Mouse (Mus musculus) layer of hippocampus, adult 2 months (tissue): ENCODE results near the gene Acer2. TPM values are rescaled to one million over a fixed set of nuclear protein-coding genes. Genes with fewer than 3 reads are reported as not detected.
"Not testable (repeated sequence)": the region's sequence is repeated elsewhere in the genome, so short reads cannot be mapped to it uniquely, and the experiment has no call there.

ENCODE experiments used
- DNase-seq, 2 experiments: peaks; one replicate each; pipeline ENCODE4 v3.0.0; 2022; ENCODE audit warnings: low spot score in 2 of 2
- H3K27ac ChIP-seq: fragments of 200-600 bp; 2 replicates; pipeline ENCODE4 v1.8.1; 2022
- H3K4me3 ChIP-seq: fragments of 200-600 bp; 2 replicates; pipeline ENCODE4 v1.8.1; 2022; ENCODE audit warnings: mild to moderate bottlenecking
- CTCF ChIP-seq: fragments of 200-600 bp; conservative IDR thresholded peaks from 2 replicates; pipeline ENCODE4 v1.8.1; 2022; ENCODE audit warnings: antibody characterized with exemption, mild to moderate bottlenecking, moderate library complexity
- long read RNA-seq, 2 experiments: library from polyadenylated mRNA; stranded (forward); transcript quantifications; one replicate each; pipeline ENCODE4 v2.0.0; 2021; ENCODE audit warnings: borderline mapping rate in 2 of 2
- total RNA-seq, 2 experiments: library from RNA; stranded (reverse); gene quantifications; 2 replicates each; pipeline ENCODE4 v1.2.3; 2021

Gene Acer2
- 1 to 10 TPM; 5.1 TPM for total RNA-seq
- long read RNA-seq, experiment 1, full-length matches to known transcripts = 4 of 5 reads
- long read RNA-seq, experiment 1, partial matches to known transcripts = 1 of 5 reads
- long read RNA-seq, experiment 1, other reads (novel, unspliced or antisense) = 0 of 5 reads
- long read RNA-seq, experiment 2, full-length matches to known transcripts = 2 of 5 reads
- long read RNA-seq, experiment 2, partial matches to known transcripts = 3 of 5 reads
- long read RNA-seq, experiment 2, other reads (novel, unspliced or antisense) = 0 of 5 reads

DNA sequence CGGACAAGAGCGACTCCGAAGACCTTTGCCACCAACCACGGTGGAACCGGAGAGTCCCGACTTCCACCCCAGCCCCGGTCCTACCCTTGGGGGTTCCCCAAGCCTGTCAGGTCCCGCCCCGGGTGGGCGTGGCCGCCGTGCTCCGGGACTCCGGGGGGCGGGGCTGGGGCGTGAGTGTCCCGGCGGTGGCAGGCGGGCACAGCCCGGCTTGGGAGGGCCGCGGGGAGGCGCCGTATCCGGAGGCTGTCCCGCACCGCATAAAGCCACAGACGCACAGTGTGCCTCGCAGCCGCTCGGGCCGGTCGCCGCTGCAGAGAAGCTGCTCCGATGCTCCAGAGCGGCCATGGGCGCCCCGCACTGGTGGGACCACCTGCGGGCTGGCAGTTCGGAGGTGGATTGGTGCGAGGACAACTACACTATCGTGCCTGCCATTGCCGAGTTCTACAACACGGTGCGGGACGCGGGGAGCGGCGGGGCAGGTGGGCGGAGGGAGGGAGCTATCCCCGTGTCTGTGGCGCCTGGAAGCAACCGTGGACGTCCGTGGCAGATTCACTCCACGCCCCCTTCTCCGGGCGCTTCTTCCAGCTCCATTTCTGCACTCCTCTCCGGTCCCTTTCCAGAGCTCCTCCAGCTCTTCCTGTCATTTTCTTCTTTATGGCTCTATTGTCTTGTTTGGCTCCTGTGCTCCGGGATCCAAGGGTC is at the start of gene Acer2:
TSS of gene Acer2 (plus strand) at position 251 of the 702 bp plus-strand sequence.
- TF ChIP-seq CTCF = peak; percentile 52
- DNase-seq = peak; percentile 74 to 76
- peak within 1 kb of the TSS; percentile 78 for H3K4me3 ChIP-seq
- H3K27ac ChIP-seq = peak within 1 kb of the TSS; percentile 70

DNA sequence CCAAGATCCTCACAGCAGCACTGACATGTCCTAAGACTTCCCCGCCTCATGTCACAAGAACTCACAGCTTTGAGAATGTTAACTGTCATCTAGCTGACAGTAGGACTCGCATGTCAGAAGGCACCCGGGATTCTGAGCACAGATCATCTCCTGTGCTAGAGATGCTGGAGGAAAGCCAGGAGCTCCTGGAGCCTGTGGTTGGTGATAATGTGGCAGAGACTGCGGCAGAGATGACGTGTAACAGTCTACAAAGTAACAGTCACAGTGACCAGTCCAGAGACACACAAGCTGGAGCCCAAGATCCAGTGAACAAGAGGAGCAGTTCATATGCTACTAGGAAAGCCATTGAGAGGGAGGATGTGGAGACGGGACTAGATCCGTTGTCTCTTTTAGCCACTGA is 49.1 kb upstream of the Acer2 start:
- no peak for DNase-seq

DNA sequence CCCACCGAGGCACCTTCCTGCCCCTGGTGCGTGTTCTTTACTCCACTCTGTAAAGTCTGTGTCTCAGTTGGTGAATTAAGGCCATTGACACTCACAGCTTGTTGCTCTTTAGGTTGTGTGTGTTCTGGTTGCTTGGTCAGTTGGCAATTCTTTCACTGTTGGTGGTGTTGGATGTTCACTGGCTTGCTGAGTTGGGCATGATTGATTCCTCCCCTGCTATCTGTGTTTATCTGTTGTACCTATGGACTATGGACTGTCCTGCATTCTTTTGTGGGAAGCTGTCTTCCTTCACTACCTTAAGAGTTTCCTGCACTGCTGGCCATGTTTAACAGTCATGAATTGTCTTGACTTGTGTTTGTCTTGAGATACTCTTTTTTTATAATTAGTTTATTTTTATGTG is 42.3 kb upstream of the Acer2 start:
- DNase-seq = no peak

More for the DNA sequence above, 49.1 kb upstream of the Acer2 start:
- H3K27ac ChIP-seq = no peak overlapping the region
- H3K4me3 ChIP-seq = no peak overlapping the region
- no peak for TF ChIP-seq CTCF

DNA sequence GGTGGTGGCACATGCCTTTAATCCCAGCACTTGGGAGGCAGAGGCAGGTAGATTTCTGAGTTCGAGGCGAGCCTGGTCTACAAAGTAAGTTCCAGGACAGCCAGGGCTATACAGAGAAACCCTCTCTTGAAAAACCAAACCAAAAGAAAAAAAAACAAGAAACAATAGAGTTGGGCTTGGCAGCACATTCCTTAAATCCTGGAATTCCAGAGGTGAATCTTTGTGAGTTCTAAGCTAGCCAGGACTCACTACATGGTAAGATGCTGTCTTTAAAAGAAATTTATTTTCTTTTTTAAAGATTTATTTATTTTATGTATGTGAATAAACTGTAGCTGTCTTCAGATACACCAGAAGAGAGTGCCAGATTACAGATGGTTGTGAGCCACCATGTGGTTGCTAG is 33.1 kb upstream of the Acer2 start:
- DNase-seq, H3K4me3 ChIP-seq, H3K27ac ChIP-seq: not testable (repeated sequence)

More for the DNA sequence above, 42.3 kb upstream of the Acer2 start:
- no peak for TF ChIP-seq CTCF
- Histone ChIP-seq H3K4me3 (no peak overlapping the region), H3K27ac (no peak overlapping the region)

DNA sequence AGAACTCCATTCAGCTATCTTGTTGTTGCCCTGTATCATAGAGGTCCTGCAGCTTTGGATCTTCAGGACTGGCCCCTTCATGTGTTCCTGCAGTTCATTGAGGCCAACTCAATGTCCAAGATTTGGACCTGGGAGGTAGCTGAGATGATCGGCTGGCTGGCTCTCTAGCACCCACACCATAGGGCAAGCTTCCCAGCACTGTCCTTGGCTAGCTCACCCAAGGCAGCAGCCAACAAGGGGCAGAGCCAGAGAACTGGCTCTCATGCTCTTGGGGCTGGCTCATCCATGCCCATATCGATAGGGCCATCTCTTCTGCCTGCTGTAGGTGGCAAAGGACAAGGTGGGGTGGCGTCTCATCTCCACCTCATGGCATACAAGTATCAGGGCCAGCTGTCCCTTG is 28.8 kb upstream of the Acer2 start:
- no peak for TF ChIP-seq CTCF
- no peak overlapping the region for H3K4me3 ChIP-seq
- H3K27ac ChIP-seq = no peak overlapping the region
- DNase-seq = peak in 1 of 2 experiments; percentile 7

DNA sequence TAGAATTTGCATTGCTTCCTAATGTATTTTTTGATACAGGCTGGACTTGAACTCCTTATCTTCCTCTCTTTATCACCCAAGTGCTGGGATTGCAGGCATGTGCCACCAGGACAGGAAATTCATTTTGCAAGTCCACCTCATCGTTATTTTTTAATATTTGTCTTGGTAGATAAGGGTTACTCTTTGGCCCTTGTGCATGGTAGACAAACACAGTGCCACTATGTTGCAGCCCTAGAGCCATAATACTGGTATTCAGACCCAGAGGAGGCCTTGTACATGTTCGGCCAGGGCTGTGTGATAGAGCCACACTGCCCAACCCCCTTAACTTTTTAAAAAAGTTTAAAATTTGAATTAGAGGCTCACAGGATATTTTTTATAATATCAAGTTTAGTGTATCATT is 26.9 kb upstream of the Acer2 start:
- no peak for TF ChIP-seq CTCF
- Histone ChIP-seq H3K4me3 (no peak overlapping the region), H3K27ac (no peak overlapping the region)
- DNase-seq = no peak

DNA sequence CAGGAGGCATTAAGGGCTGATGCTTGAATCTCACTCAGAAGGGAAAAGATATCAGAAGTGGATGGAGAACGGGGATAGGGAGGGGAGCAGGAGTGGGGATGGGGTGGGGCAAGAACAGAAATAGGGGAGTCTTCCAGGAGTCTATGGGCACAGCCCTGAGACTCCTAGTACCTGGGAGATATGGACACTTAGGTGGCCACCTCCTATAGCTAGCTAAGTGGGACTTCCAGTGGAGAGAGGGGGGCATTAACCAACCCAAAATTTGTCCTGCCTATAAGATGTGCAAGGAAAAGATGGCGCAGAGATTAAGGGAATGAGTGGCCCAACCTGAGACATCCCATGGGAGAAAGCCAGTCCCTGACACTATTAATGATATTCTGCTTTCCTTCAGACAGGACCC is 22.9 kb upstream of the Acer2 start:
- DNase-seq = peak in 1 of 2 experiments; percentile 2
- TF ChIP-seq CTCF = no peak
- Histone ChIP-seq H3K4me3 (no peak overlapping the region), H3K27ac (no peak overlapping the region)

DNA sequence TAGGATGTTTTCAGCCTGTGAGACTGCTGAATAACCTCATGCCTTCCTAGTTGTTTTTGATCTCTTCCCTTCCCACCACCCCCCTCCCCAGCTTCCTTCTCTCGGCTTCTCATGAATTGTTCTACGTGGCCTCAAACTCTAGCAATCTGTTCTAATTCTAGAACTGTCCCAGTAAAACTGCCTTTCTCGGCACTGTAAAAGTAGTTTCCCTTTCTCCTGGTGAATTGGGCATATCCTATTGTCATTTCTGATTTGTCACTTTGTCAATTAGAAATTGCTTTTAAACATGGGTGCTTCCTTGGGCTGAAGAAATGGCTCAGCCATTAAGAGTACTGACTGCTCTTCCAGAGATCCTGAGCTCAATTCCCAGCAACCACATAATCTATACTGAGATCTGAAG is 22.2 kb upstream of the Acer2 start:
- no peak for DNase-seq
- Histone ChIP-seq H3K27ac (no peak overlapping the region), H3K4me3 (no peak overlapping the region)
- TF ChIP-seq CTCF = no peak

DNA sequence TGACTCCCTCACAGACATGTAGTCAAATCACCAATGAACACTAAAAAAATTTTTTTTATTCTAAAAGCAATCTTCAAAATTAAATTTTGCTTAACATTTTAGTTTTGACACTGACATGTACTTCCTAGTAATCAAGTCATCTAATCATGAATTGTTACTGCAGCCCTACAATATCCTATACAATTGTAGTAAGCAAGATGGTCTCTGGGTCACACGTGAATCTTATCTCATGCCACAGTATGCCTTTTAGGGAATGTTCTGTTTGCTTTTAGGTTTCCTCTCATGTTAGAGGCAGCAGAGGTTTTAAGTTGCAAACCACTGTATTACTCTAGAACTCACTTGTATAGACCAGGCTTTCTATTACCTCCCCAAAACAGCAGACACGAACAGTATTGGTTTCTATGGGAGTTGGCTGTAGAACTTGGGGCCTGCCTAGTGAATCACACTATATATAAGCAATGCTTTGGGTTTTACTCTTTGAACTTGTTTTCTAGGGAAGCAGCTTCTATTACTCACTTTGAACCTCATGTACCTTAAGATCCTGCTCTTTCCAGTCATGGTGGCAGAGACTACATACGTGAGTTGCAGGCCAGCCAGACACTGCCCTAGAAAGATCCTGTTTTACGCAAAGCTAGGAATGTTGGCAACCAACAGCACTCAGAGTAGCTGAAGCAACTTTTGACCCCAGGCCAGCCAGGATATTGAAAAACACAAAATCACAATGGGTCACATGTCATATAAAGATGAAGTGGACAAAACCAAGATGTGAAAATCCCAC is 21.2 kb upstream of the Acer2 start:
- Histone ChIP-seq H3K27ac (no peak overlapping the region), H3K4me3 (no peak overlapping the region)
- no peak for TF ChIP-seq CTCF
- no peak for DNase-seq

DNA sequence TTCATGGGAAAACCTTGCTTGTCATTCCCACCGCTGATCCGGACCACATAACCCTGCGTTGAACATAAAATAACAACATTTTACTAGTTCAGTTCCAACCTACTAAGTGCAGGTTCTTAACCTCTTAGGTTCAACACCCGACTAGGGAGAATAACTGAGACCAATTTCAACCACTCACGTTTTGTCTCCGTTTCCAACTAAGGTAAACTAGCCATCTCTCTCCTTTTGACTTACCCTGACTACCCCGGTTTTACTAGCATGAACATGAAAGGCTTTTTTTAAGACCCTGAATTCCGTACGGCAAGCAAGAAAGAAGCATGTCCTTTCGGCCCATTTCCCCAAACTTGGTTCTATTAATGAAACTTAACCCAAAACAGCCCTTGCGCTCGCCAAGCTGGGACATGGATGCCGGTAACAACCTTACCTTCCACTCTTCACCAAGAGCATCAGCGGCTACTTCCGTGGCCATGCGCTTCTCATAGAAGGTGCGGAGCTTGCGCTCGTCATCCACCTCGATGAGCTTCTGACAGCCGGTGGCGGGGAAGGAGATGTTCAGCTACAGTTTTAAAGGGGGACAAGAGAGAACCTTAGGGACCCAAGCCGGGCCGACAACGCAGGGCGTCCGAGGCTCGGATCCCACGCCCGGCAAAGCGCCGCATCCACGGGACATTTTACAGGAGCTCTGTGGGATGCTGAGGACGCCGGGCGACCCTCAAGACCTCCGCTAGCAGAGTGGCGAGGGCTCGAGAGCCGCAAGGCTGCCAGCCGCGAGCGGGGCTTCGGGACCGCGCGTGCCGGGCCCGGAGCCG is 17.7 kb upstream of the Acer2 start:
- no peak for TF ChIP-seq CTCF
- peak overlapping the region; percentile 98 for H3K27ac ChIP-seq
- DNase-seq = no peak
- peak overlapping the region; percentile 74 for H3K4me3 ChIP-seq

DNA sequence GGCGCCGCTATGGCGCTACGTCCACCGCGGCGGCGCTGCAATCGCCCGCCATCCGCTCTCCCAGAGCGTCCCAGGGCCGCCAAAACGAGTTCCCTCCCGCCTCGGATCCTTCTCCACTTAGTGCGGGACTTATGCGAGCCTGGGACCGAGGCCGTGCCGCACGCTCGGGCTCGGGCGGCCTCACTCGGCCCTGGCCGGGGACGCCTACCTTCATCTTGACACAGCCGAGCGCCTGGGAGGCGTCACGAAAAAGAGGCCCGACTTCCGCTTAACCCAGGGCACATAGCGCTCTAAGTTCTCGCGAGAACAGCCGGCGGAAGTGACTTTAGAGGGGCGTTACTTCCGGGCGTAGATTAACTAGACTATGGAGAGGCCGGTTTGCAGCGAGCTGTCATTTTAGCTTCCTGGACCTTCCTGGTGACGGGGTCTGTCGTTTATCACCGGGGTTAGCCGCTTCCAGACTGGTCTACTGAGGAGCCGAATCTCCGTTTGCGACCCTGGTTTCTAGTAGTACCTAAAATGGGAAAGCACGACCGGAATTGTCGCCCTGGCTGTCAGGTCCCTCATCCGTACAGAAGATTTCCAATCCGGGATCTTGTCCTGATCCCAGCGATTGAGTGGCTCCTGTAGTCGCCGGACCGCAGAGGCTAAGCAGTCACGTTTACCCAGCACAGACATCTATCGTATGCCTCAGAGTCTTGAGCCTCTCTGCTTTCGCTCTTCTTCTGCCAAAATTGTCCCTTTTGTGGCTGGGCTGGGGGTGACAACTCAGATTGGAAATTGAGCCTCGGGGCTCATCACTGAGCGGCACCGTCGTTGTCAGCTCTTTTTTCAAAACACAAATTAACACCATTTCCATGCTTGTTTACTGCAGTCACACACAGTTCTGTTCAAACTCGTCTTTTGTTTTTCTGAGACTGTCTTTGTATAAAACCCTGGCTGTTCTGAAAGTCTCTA is 16.8 kb upstream of the Acer2 start, which contains the start of gene Rps6:
TSS of gene Rps6 (minus strand) at position 300 of the 957 bp plus-strand sequence.
- peak; percentile 95 to 97 for DNase-seq
- Histone ChIP-seq H3K4me3 (peak within 1 kb of the TSS; percentile 74), H3K27ac (peak within 1 kb of the TSS; percentile 98)
- TF ChIP-seq CTCF = 0 out of 2 replicates have a peak, but pooled peaks have one; percentile 4
